Mouse (Mus musculus): ENCODE measurements around the gene Slc7a8.

DNA sequence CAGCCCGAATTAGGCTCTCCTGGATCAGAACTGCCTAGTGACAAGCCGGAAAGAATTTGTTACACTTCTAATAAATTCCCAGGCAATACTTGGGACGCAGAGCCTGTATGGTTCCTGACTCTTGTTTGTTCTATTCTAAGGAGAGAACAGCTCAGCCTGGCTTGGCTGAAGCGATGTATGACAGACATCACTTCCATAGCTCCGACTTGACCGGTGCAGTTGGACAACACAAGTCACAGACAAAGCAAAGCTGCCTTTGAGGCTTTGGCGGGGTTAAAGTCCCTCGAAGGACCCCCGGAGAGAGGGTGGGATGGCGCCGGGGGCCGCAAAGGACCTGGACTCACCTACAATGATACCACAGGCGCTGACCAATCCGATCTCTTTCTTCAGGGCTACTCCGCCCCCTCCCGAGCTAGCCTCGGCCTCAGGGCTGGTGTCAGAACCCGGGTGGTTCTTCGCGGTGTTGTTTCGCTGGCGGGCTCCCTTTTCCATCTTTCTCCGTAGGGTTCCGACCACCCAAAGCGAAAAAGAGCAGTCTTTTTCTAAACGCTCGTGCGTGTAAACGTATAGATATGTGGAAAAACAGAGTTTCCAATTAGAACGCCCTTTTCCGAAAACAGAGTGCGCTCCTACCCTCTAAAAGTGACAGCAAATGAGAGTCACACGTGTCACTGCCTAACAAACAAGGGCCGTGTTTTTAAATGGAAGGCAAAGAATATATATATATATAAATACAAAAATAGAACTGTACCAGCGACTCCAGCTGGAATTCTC is 723 bp downstream of the Slc7a8 start:
- TF ChIP-seq CTCF (IDR thresholded peaks at IDR 0.05; ENCODE audit: low read depth, low read length) (no peak), POLR2AphosphoS5 (IDR thresholded peaks at IDR 0.05; ENCODE audit: insufficient replicate concordance, low read depth, low read length) (no peak)

Data from G1E (cell line).